Mouse (Mus musculus) cerebellum, postnatal 25 days (tissue): ENCODE measurements around the gene Clk3.
"Not testable (repeated sequence)": the region's sequence is repeated elsewhere in the genome, so short reads cannot be mapped to it uniquely, and the experiment has no call there.

Source experiments
- DNase-seq, 2 experiments: peaks; one replicate each; pipeline ENCODE4 v3.0.0; 2021; ENCODE audit warnings: mixed read lengths in 2 of 2

Clk3 gene

GRCm38 (mm10) chr9:57722371-57722770, 43.3 kb downstream of the Clk3 start:
- DNase-seq: no peak

- no peak for DNase-seq
Observed at GRCm38 (mm10) chr9:57720736-57721135, 44.9 kb downstream of the Clk3 start.

GRCm38 (mm10) chr9:57718408-57718807, 47.3 kb downstream of the Clk3 start:
- DNase-seq: peak; percentile 73 to 76

GRCm38 (mm10) chr9:57712194-57712593, 53.5 kb downstream of the Clk3 start:
- DNase-seq: no peak

- DNase-seq: not testable (repeated sequence)
Observed at GRCm38 (mm10) chr9:57710214-57710613, 55.4 kb downstream of the Clk3 start.

GRCm38 (mm10) chr9:57708720-57709274, 56.9 kb downstream of the Clk3 start:
- peak; percentile 60 to 78 for DNase-seq

GRCm38 (mm10) chr9:57708068-57708719, 57.5 kb downstream of the Clk3 start, which contains the start of gene Edc3:
TSS of gene Edc3 (plus strand) at chr9:57708540.
- peak; percentile 86 to 92 for DNase-seq

- DNase-seq: no peak
Observed at GRCm38 (mm10) chr9:57706496-57706895, 59.2 kb downstream of the Clk3 start.
